9 mouse cellular contexts compared by ENCODE assay signal in the genomic region with DNA sequence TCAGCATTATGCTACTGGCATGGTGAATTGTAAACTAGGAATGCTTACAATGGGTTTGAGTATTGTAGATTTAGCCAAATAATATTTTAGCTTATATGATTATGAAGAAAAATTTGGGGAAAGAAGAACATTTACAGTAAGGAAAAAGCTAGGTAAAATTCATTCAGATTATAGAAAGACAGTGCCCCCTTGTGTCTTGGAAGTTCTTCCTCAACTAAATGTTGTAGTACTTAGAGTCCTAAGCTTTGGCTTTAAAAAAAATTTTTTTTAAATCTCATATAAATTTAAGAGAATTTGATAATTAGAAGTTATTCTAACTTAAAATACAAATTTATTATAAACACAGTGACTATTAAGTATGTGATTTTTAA.
A peak's percentile ranks its signal among the peaks of the same experiment; 100 is the strongest.
DNase-seq lines count a peak whose midpoint lies in the region; ATAC-seq lines count a peak whose summit lies in the region.
"Had no signal": no experiment of that assay in that cellular context is flagged by ENCODE, and none has a peak within 500 bp of the region (broad histone marks: within the 10 kb centered on the region; RNA-seq: fewer than 3 reads in every experiment).

No protein-coding gene starts in this region.

- peaks cover 25% of the 10 kb centered on the region for H3K4me1 ChIP-seq in heart, embryonic 13.5 days
- peaks cover 24% of the 10 kb centered on the region for H3K4me1 ChIP-seq in lung, embryonic 15.5 days
- H3K4me1 ChIP-seq in hindbrain, embryonic 15.5 days (replicated peaks) = peaks cover 13% of the 10 kb centered on the region

- H3K27ac ChIP-seq in heart, embryonic 13.5 days (replicated peaks) = peak overlapping the region; percentile 24; the same call in 1 of the 2 replicates
- H3K27ac ChIP-seq in lung, embryonic 15.5 days = 0 out of 2 replicates have a peak overlapping the region, but pooled peaks have one; percentile 41
- peak overlapping the region; percentile 40; the same call in 1 of the 2 replicates for H3K27ac ChIP-seq in hindbrain, embryonic 15.5 days (replicated peaks)

- no peaks in the 10 kb centered on the region for H3K9me3 ChIP-seq in heart, embryonic 13.5 days
- H3K9me3 ChIP-seq in lung, embryonic 15.5 days = no peaks in the 10 kb centered on the region
- H3K9me3 ChIP-seq in hindbrain, embryonic 15.5 days = no peaks in the 10 kb centered on the region
- H3K9me3 ChIP-seq: heart, embryonic 12.5 days had no signal

- H3K4me3 ChIP-seq in heart, embryonic 13.5 days = no peak overlapping the region
- no peak overlapping the region for H3K4me3 ChIP-seq in lung, embryonic 15.5 days
- H3K4me3 ChIP-seq in hindbrain, embryonic 15.5 days = 0 out of 2 replicates have a peak overlapping the region, but pooled peaks have one; percentile 17
- H3K4me3 ChIP-seq: heart, embryonic 12.5 days had no signal

- H3K4me2 ChIP-seq in heart, embryonic 13.5 days = 0 out of 2 replicates have a peak overlapping the region, but pooled peaks have one; percentile 28
- H3K4me2 ChIP-seq in lung, embryonic 15.5 days = peak overlapping the region; percentile 29; the same call in 1 of the 2 replicates
- H3K4me2 ChIP-seq in hindbrain, embryonic 15.5 days = peak overlapping the region; percentile 47
- H3K4me2 ChIP-seq: heart, embryonic 12.5 days had no signal

- H3K9ac ChIP-seq in heart, embryonic 13.5 days = no peak overlapping the region
- H3K9ac ChIP-seq in lung, embryonic 15.5 days = no peak overlapping the region
- no peak overlapping the region for H3K9ac ChIP-seq in hindbrain, embryonic 15.5 days
- H3K9ac ChIP-seq: heart, embryonic 12.5 days had no signal

- ATAC-seq in heart, embryonic 13.5 days (ENCODE audit: extremely low read depth, insufficient number of reproducible peaks, low FRiP score, low TSS enrichment) = no peak
- ATAC-seq in lung, embryonic 15.5 days (ENCODE audit: borderline replicate concordance, extremely low read depth, low FRiP score, low TSS enrichment) = no peak
- no peak for ATAC-seq in hindbrain, embryonic 15.5 days (ENCODE audit: low FRiP score, low read depth)

- H3K36me3 ChIP-seq in heart, embryonic 13.5 days = no peaks in the 10 kb centered on the region
- no peaks in the 10 kb centered on the region for H3K36me3 ChIP-seq in lung, embryonic 15.5 days
- no peaks in the 10 kb centered on the region for H3K36me3 ChIP-seq in hindbrain, embryonic 15.5 days
- no peaks in the 10 kb centered on the region for H3K36me3 ChIP-seq in splenic B cell, adult 2 months (ENCODE audit: control insufficient read depth, insufficient read depth, low read length, poor library complexity, severe bottlenecking)
- H3K36me3 ChIP-seq: heart, embryonic 12.5 days had no signal

- no peaks in the 10 kb centered on the region for H3K27me3 ChIP-seq in heart, embryonic 13.5 days (replicated peaks)
- H3K27me3 ChIP-seq in lung, embryonic 15.5 days = no peaks in the 10 kb centered on the region
- H3K27me3 ChIP-seq in hindbrain, embryonic 15.5 days = no peaks in the 10 kb centered on the region
- H3K27me3 ChIP-seq in splenic B cell, adult 2 months (ENCODE audit: control insufficient read depth, insufficient read depth, low read length, poor library complexity, severe bottlenecking) = no peaks in the 10 kb centered on the region
- H3K27me3 ChIP-seq: heart, embryonic 12.5 days had no signal

- DNase-seq in heart, adult 18-20 months = no peak
- no peak for DNase-seq in lung, postnatal 4 days
- peak; percentile 40 for DNase-seq in splenic B cell, adult 2 months (ENCODE audit: low read depth, low spot score)
- DNase-seq in cerebellum, postnatal 25 days = no peak
- DNase-seq in right cerebral cortex, adult 2 months (ENCODE audit: low spot score in 2 of 2) = no peak
